Mouse (Mus musculus) G1E (cell line): ENCODE measurements around the gene Snapin. TPM values are rescaled to one million over a fixed set of nuclear protein-coding genes. Genes with fewer than 3 reads are reported as not detected.

Experiments used
- ATAC-seq: 2 replicates; pipeline ENCODE4 v1.8.0; 2016; ENCODE audit warnings: mild to moderate bottlenecking; ENCODE audit not compliant: insufficient number of reproducible peaks, poor library complexity, low FRiP score, severe bottlenecking; ENCODE audit errors: extremely low read depth
- DNase-seq: peaks from one replicate; pipeline ENCODE4 v3.0.0; 2012; ENCODE audit warnings: low spot score
- H3K27me3 ChIP-seq: 2 replicates; pipeline ENCODE4 v1.6.1; 2012; ENCODE audit warnings: mild to moderate bottlenecking, low read length, inconsistent platforms; ENCODE audit not compliant: insufficient read depth
- H3K36me3 ChIP-seq: replicated peaks from 2 replicates; pipeline ENCODE3; 2012; ENCODE audit warnings: mild to moderate bottlenecking, inconsistent platforms
- H3K4me1 ChIP-seq: 2 replicates; pipeline ENCODE4 v1.6.1; 2012; ENCODE audit warnings: low read depth, low read length, inconsistent platforms, mixed read lengths; ENCODE audit not compliant: insufficient read depth
- H3K4me3 ChIP-seq: 2 replicates; pipeline ENCODE4 v1.5.1; 2012; ENCODE audit warnings: low read depth, mild to moderate bottlenecking, inconsistent platforms, low read length, moderate library complexity, mixed read lengths
- H3K9me3 ChIP-seq: replicated peaks from 2 replicates; pipeline ENCODE4 v1.6.1; 2012; ENCODE audit warnings: inconsistent platforms
- CTCF ChIP-seq: IDR thresholded peaks from 2 replicates; pipeline ENCODE4 v1.5.1; 2012; ENCODE audit warnings: low read depth, low read length, inconsistent platforms, mixed read lengths
- GATA1 ChIP-seq: IDR thresholded peaks from 2 replicates; pipeline ENCODE4 v1.6.1; 2012; ENCODE audit warnings: borderline replicate concordance, low read length, inconsistent platforms, mixed read lengths
- GATA2 ChIP-seq: IDR thresholded peaks from 2 replicates; pipeline ENCODE4 v1.6.1; 2012; ENCODE audit warnings: low read depth, low read length, inconsistent platforms, borderline replicate concordance
- POLR2AphosphoS5 ChIP-seq: IDR thresholded peaks from 2 replicates; pipeline ENCODE4 v1.6.1; 2012; ENCODE audit warnings: low read depth, low read length, inconsistent platforms; ENCODE audit not compliant: insufficient replicate concordance
- TAL1 ChIP-seq: conservative IDR thresholded peaks from 2 replicates; pipeline ENCODE4 v1.6.1; 2012; ENCODE audit warnings: low read depth, low read length, inconsistent platforms, mixed read lengths
- polyA plus RNA-seq: library from polyadenylated mRNA; stranded (reverse); fragments of >175 nt; gene quantifications from 2 replicates; pipeline ENCODE4 v1.2.3, GENCODE M21; 2012
- total RNA-seq, 2 experiments: library from RNA; stranded (forward) in 1 of 2; stranded (reverse) in 1 of 2; fragments of 200-1000 nt in 1 of 2; fragments of >200 nt in 1 of 2; fragmentation: Nextera tagmentation in 1 of 2; gene quantifications; 2 replicates each; pipeline ENCODE4 v1.2.3; 2014 to 2017

Gene Snapin
- total RNA-seq (2014; fragmentation: Nextera tagmentation) (58.0 and 61.9 TPM in 2 replicates), total RNA-seq (2017) (42.5 and 46.2 TPM in 2 replicates), polyA plus RNA-seq (3.4 and 3.5 TPM in 2 replicates)

DNA sequence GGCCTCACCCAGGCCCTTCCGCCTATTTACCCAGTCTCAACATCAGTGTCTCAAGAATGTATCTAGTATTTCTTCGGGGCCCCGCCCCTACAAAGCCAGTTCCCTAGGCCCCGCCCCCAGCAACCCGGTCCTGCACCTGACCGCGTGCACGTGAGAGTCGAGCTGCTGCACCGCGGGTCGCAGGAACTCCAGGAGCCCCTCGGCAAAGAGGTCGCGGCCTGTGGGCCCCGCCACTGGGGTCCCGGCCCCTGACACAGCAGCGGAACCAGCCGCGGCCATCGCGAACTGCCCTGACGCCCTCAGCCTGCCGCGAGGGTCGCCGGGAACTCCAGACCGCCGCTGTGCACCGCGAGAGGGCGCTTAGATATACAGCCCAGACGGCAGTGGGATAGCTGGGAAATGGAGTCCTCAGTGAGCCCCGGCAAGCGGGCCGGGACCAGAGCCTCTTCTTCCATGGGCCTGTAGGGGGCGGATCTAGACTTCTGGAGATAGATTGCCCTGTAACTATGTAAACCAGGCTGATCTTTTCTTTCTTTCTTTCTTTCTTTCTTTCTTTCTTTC is at the start of gene Snapin:
Gene Snapin, minus strand, starts transcription at position 338 of the 561 bp plus-strand sequence.
- Histone ChIP-seq H3K27me3 (no peaks in the 10 kb centered on the region), H3K4me1 (peaks cover 22% of the 10 kb centered on the region), H3K36me3 (peaks cover 61% of the 10 kb centered on the region), H3K9me3 (no peaks in the 10 kb centered on the region), H3K4me3 (peak within 1 kb of the TSS; percentile 77)
- TF ChIP-seq CTCF (0 out of 2 replicates have a peak, but pooled peaks have one; percentile 7), POLR2AphosphoS5 (no peak)
- DNase-seq (peak; percentile 88), ATAC-seq (peak; percentile 99)

- Histone ChIP-seq H3K9me3 (no peaks in the 10 kb centered on the region), H3K4me1 (no peaks in the 10 kb centered on the region), H3K4me3 (no peak overlapping the region), H3K36me3 (no peaks in the 10 kb centered on the region), H3K27me3 (peaks cover 35% of the 10 kb centered on the region)
- DNase-seq, result no peak
- TF ChIP-seq CTCF (no peak), POLR2AphosphoS5 (no peak), TAL1 (no peak), GATA2 (no peak), GATA1 (no peak)
- ATAC-seq, result no peak
These were observed 47.1 kb upstream of the Snapin start for GRCm38 (mm10) chr3:90537905-90538296.

DNA sequence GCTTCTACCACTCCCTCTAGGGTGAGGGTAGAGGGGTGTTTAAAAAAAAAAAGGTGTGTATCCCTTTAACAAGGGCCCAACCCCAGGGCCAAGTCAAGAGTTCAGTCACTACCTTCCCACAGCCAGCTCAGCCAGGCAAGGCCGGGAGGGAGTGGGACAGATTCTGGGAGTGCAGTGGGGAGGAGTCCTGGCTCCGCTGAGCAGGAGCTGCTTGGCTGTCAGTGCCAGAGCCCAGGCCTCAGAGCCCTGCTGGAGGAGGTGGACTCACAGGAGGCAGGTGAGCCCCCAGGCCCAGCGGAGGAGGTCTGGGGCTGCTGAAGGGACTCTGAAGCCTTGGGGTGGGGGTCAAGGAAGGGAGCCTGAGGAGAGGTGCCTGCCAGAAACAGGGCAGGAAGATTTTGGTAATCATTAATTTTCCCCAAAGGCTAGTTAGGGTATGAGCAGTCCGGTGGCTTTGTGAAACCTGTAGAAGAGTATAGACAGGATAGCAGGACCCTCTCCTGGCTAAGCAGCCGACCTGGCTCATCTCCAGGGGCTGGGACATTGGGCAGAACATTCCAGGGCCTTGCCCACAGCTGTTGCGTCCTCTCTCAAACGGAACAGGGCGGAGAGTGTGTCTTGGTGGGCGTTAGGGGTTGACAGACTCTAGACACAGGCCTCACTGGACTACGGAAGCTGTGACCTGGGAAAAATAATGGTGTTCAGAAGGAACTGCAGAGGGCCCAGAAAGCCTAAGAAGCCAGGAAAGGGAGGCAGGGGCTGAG is 46.5 kb upstream of the Snapin start, which contains the start of gene S100a16:
Gene S100a16, plus strand, starts transcription at position 114 of the 764 bp plus-strand sequence.
- H3K27me3 ChIP-seq, result peaks cover 30% of the 10 kb centered on the region
- H3K4me1 ChIP-seq, result no peaks in the 10 kb centered on the region
- ATAC-seq (no peak), DNase-seq (no peak)
- H3K9me3 ChIP-seq, result no peaks in the 10 kb centered on the region
- no peak for TF ChIP-seq GATA2
- TF ChIP-seq CTCF, result no peak
- no peak for TF ChIP-seq POLR2AphosphoS5
- no peak for TF ChIP-seq GATA1
- no peak for TF ChIP-seq TAL1
- no peak within 1 kb of the TSS for H3K4me3 ChIP-seq
- no peaks in the 10 kb centered on the region for H3K36me3 ChIP-seq

GRCm38 (mm10) chr3:90535446-90535845 is 44.6 kb upstream of the Snapin start:
- peaks cover 18% of the 10 kb centered on the region for H3K27me3 ChIP-seq
- TF ChIP-seq POLR2AphosphoS5 (no peak), GATA1 (no peak), CTCF (no peak), TAL1 (no peak), GATA2 (no peak)
- H3K36me3 ChIP-seq, result no peaks in the 10 kb centered on the region
- no peaks in the 10 kb centered on the region for H3K4me1 ChIP-seq
- no peaks in the 10 kb centered on the region for H3K9me3 ChIP-seq
- no peak for ATAC-seq
- H3K4me3 ChIP-seq, result no peak overlapping the region
- DNase-seq, result no peak

- no peak overlapping the region for H3K4me3 ChIP-seq
- no peaks in the 10 kb centered on the region for H3K9me3 ChIP-seq
- peaks cover 32% of the 10 kb centered on the region for H3K27me3 ChIP-seq
- DNase-seq (no peak), ATAC-seq (no peak)
- no peak for TF ChIP-seq TAL1
- TF ChIP-seq POLR2AphosphoS5, result no peak
- H3K4me1 ChIP-seq, result peaks cover 2% of the 10 kb centered on the region; the same call in 1 of the 2 replicates
- no peaks in the 10 kb centered on the region for H3K36me3 ChIP-seq
These were observed 40.9 kb upstream of the Snapin start for GRCm38 (mm10) chr3:90531713-90532112.

GRCm38 (mm10) chr3:90527291-90527873 is 36.5 kb upstream of the Snapin start:
- DNase-seq, result no peak
- Histone ChIP-seq H3K9me3 (no peaks in the 10 kb centered on the region), H3K36me3 (peaks cover 5% of the 10 kb centered on the region), H3K4me1 (peaks cover 9% of the 10 kb centered on the region), H3K27me3 (peaks cover 39% of the 10 kb centered on the region), H3K4me3 (no peak overlapping the region)
- no peak for ATAC-seq
- TF ChIP-seq GATA2 (no peak), POLR2AphosphoS5 (no peak), TAL1 (no peak), GATA1 (no peak), CTCF (no peak)

- H3K4me3 ChIP-seq, result no peak within 1 kb of the TSS
- no peaks in the 10 kb centered on the region for H3K9me3 ChIP-seq
- H3K36me3 ChIP-seq, result peaks cover 5% of the 10 kb centered on the region
- no peak for TF ChIP-seq POLR2AphosphoS5
- TF ChIP-seq GATA1, result no peak
- TF ChIP-seq GATA2, result no peak
- no peak for TF ChIP-seq TAL1
- no peak for TF ChIP-seq CTCF
- peaks cover 9% of the 10 kb centered on the region for H3K4me1 ChIP-seq
- H3K27me3 ChIP-seq, result peaks cover 33% of the 10 kb centered on the region
- no peak for DNase-seq
- ATAC-seq, result no peak
These were observed 35.7 kb upstream of the Snapin start, which contains the start of gene S100a14 for GRCm38 (mm10) chr3:90526580-90526979. S100a14 (plus strand) TSS chr3:90526856.
